In the genomic region with DNA sequence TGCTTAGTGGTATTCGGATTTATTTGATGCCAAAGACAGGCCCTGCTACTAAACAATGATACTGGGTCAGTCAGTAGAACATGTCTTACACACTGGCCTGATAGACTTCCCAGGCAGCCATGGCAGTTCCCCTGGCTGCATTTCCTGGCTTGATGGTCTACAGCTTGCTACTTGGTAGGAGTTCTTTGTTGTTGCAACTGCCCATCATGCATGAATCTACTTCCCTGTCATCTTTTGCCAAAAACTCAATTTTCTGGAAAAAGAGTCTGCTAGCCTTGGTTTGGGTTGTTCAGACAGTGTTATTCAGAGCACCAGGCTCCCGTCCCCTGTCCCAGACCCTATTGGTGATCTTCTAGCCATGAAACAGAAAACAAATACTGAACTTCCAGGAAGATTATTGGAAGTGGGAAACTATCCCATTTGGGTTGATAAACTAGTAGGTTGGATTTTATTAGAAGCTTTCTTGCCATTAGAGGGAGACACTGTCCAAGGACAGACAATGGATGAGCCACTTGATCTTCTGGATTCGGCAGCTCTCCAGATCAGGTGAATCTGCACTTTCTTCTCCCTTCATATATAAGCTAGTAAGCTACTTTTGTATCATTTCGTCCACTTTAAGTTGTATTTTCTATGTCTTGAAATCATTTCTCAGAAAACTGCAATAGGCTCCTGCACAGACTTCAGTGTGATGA, we compare ENCODE assay signal across 16 mouse cellular contexts.
DNase-seq lines count a peak whose midpoint lies in the region; ATAC-seq and TF ChIP-seq lines count a peak whose summit lies in the region.
"Had no signal": no experiment of that assay in that cellular context is flagged by ENCODE, and none has a peak within 500 bp of the region (broad histone marks: within the 10 kb centered on the region; RNA-seq: fewer than 3 reads in every experiment).

No protein-coding gene starts in this region.

- no peak for TF ChIP-seq POLR2A in heart, adult 2 months (IDR thresholded peaks at IDR 0.05; ENCODE audit: insufficient read depth, low read depth, low read length)

- 0 out of 2 replicates have a peak, but pooled peaks have one; percentile 13 for TF ChIP-seq CTCF in heart, adult 2 months (IDR thresholded peaks at IDR 0.05)
- TF ChIP-seq CTCF in stomach, postnatal 0 days (IDR thresholded peaks at IDR 0.05; ENCODE audit: low read depth), result peak; percentile 44

- no peak overlapping the region for H3K4me2 ChIP-seq in heart, embryonic 11.5 days
- no peak overlapping the region for H3K4me2 ChIP-seq in stomach, postnatal 0 days (replicated peaks; ENCODE audit: low read depth)
- H3K4me2 ChIP-seq: heart, embryonic 13.5 days; midbrain, embryonic 11.5 days had no signal

- intact Hi-C loops in heart, adult 2 months (cut with DNase I), result no loop called here

- no peak for DNase-seq in heart, adult 2 months
- DNase-seq in kidney, postnatal 10 days, result peak; percentile 5
- DNase-seq in kidney, postnatal 25 days, result no peak
- DNase-seq in retina, adult 2 months (ENCODE audit: low read depth, low spot score), result peak; percentile 9
- DNase-seq in retina, postnatal 1 day, result no peak
- DNase-seq in stomach, postnatal 0 days (ENCODE audit: low spot score), result no peak
- DNase-seq: cerebellum, adult 11-12 months; heart, postnatal 4 days; lung, postnatal 36 days; right cerebral cortex, postnatal 14 days; thymus, postnatal 4 days had no signal

- H3K27me3 ChIP-seq in heart, adult 2 months (ENCODE audit: control insufficient read depth, insufficient read depth, low read length), result no peaks in the 10 kb centered on the region
- no peaks in the 10 kb centered on the region for H3K27me3 ChIP-seq in heart, embryonic 11.5 days (ENCODE audit: control insufficient read depth, insufficient read depth, low read length)
- H3K27me3 ChIP-seq in stomach, postnatal 0 days (ENCODE audit: control insufficient read depth, insufficient read depth, low read length), result no peaks in the 10 kb centered on the region
- H3K27me3 ChIP-seq: heart, embryonic 13.5 days had no signal

- H3K79me2 ChIP-seq in heart, adult 2 months (replicated peaks; ENCODE audit: control insufficient read depth, insufficient read depth, low read length), result no peaks in the 10 kb centered on the region

- ATAC-seq in heart, embryonic 11.5 days (replicated peaks; ENCODE audit: insufficient number of reproducible peaks, low FRiP score, low TSS enrichment), result no peak
- no peak for ATAC-seq in stomach, postnatal 0 days (ENCODE audit: low FRiP score, low TSS enrichment)
- ATAC-seq in erythroid progenitor cell, adult 5-6 weeks (replicated peaks; ENCODE audit: low FRiP score, poor library complexity, severe bottlenecking), result no peak
- ATAC-seq: CD4-positive, CD25-positive, alpha-beta regulatory T cell, adult 4 months had no signal

- TF ChIP-seq EP300 in heart, adult 2 months (IDR thresholded peaks at IDR 0.05; ENCODE audit: insufficient read depth, low read depth, low read length), result no peak
- no peak for TF ChIP-seq EP300 in stomach, postnatal 0 days (optimal IDR thresholded peaks at IDR 0.05)

- 73% methylated on average over 4 of the region's 4 CpGs for WGBS in heart, adult 2 months
- 62% methylated on average over 4 of the region's 4 CpGs for WGBS in heart, embryonic 11.5 days (ENCODE audit: insufficient replicate concordance)
- 84% methylated on average over 4 of the region's 4 CpGs for WGBS in stomach, postnatal 0 days

- H3K4me3 ChIP-seq in heart, adult 2 months, result no peak overlapping the region
- no peak overlapping the region for H3K4me3 ChIP-seq in heart, embryonic 11.5 days (ENCODE audit: low read depth, low read length)
- H3K4me3 ChIP-seq in stomach, postnatal 0 days (ENCODE audit: low read depth, low read length), result no peak overlapping the region
- H3K4me3 ChIP-seq: heart, embryonic 13.5 days had no signal

- no peaks in the 10 kb centered on the region for H3K9me3 ChIP-seq in heart, embryonic 11.5 days (replicated peaks; ENCODE audit: control insufficient read depth, low read length)
- no peaks in the 10 kb centered on the region for H3K9me3 ChIP-seq in stomach, postnatal 0 days (ENCODE audit: control insufficient read depth, low read length)
- H3K9me3 ChIP-seq: heart, embryonic 13.5 days had no signal

- no peak overlapping the region for H3K9ac ChIP-seq in heart, adult 2 months (ENCODE audit: low read depth, low read length)
- H3K9ac ChIP-seq in heart, embryonic 11.5 days (ENCODE audit: low read depth, low read length), result no peak overlapping the region
- no peak overlapping the region for H3K9ac ChIP-seq in stomach, postnatal 0 days (ENCODE audit: low read length)
- H3K9ac ChIP-seq: heart, embryonic 13.5 days had no signal

- no peaks in the 10 kb centered on the region for H3K36me3 ChIP-seq in heart, adult 2 months (ENCODE audit: control insufficient read depth, insufficient read depth, low read length)
- no peaks in the 10 kb centered on the region for H3K36me3 ChIP-seq in heart, embryonic 11.5 days (ENCODE audit: control insufficient read depth, insufficient read depth, low read length)
- no peaks in the 10 kb centered on the region for H3K36me3 ChIP-seq in stomach, postnatal 0 days (ENCODE audit: control insufficient read depth, insufficient read depth, low read length)
- H3K36me3 ChIP-seq: heart, embryonic 13.5 days had no signal

- no peaks in the 10 kb centered on the region for H3K4me1 ChIP-seq in heart, adult 2 months (ENCODE audit: control insufficient read depth, insufficient read depth, low read length)
- H3K4me1 ChIP-seq in heart, embryonic 11.5 days (ENCODE audit: control insufficient read depth, insufficient read depth, low read length), result no peaks in the 10 kb centered on the region
- H3K4me1 ChIP-seq in stomach, postnatal 0 days (replicated peaks; ENCODE audit: control insufficient read depth, insufficient read depth), result no peaks in the 10 kb centered on the region
- H3K4me1 ChIP-seq: heart, embryonic 13.5 days had no signal

- no peak overlapping the region for H3K27ac ChIP-seq in heart, adult 2 months
- H3K27ac ChIP-seq in heart, embryonic 11.5 days (ENCODE audit: low read depth, low read length), result no peak overlapping the region
- no peak overlapping the region for H3K27ac ChIP-seq in stomach, postnatal 0 days (replicated peaks)
- H3K27ac ChIP-seq: heart, embryonic 13.5 days had no signal

Comparison
In these comparisons a context has a peak if more than half of its experiments do, and no peak if none do; other contexts are left out.
1. DNase-seq: peak in kidney, postnatal 10 days (single experiment) and retina, adult 2 months (single experiment); none in heart, adult 2 months (0 of 2), kidney, postnatal 25 days (0 of 2), retina, postnatal 1 day (single experiment) and stomach, postnatal 0 days (single experiment).